Mouse (Mus musculus): ENCODE results near the gene Ccnd3. TPM values are rescaled to one million over a fixed set of nuclear protein-coding genes. Genes with fewer than 3 reads are reported as not detected.

The Ccnd3 gene
- polyA plus RNA-seq, 1 experiment = 164 TPM

DNA sequence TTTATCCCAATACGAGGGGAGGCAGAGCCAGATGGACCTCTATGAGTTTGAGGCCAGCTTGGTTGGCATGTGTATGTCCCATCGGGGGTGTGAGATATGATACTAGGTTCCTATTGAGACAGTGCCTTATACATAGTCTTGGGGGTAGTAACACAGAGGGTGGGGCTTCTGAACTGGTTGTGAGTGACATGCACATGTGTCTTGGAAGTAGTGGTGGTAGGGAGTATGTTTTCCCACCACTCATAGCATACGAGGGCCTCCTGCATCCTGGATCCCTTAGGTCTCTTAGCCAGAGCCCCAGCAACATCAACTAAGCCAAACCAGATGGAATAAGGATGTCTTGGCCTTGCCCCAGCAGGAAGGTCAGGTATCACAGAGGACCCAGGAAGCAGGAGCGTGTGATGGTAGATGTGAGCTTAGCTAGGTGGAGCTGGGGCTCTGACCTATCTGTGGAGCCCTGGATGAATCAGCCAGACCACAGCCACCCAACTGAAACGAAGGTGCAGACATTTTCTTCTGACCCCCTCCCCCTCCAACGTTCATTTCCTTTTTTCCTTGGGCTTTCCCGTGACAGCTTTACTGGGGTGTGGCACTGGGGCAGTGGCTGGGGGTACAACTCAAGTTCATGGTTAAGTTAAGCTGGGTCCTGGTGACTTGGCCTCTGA lies 10.5 kb downstream of the Ccnd3 start:
- no peak for DNase-seq (ENCODE audit: low read depth)

DNA sequence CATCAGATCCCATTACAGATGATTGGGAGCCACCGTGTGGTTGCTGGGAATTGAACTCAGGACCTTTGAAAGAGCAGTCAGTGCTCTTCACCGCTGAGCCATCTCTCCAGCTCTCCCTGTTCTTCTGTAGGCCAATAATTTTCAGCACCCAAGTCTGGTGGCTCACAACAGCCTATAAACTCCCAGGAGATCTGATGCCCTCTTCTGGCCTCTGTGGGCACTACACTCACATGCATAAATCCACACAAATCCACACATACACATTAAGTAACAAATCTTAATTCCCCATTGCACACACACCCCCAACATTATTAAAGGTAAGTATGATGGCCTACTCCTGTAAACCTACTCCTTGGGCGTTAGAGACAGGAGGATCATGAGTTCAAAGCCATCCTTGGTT lies 11.4 kb downstream of the Ccnd3 start:
- DNase-seq (ENCODE audit: low read depth) = no peak

DNA sequence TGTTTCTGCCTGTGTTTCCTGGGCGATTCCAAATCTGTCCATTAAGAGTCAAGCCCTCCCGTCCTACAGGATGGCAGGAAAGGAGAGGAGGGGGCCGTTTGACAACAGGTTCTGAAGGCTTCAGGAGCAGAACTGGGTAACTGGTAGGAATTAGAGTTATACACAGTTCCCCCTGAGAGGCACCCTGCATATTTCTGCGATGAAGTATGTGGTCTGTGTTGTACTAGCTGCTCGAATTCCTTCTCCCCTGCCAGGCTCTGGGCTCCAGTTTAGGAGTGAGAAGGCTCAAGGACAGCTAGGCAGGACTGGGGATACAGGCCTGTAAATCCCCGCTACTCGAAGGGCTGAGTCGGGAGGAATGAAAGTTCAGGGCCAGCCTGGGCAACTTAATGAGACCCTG lies 13.4 kb downstream of the Ccnd3 start:
- DNase-seq (ENCODE audit: low read depth) = no peak

DNA sequence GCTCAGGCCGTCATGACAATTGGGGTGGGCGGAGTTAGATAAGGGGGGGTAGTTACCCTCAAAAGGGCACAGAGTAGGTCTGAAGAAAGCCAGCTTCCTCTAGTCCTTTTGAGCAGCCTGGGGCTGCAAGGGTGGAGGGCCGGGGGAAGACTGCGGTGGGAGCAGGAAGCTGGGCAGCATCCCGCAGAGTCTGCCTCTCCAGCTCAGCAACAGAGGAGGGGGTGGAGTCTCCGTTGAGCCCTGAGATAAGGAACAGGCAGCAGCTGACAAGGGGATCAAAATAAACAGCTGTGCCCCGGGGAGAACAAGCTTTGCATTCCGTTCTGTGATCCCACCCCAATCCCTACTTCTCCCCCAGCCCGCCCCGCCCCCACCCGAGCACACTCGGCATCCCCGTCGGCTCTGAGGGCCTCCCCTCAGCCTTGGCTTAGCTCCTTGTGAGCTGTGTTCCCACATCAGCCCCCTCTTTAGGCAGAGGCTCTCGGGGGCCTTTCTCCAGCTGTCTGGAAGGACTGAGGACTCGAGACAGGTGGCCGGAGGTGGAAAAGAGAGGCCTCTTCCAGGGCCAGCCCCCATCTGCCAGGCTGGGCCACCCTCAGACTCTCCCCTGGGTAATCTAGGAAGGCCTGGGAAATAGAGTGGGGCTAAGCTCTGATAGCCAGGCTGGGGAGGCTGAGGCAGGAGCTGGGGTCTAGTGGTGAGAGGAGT lies 16.9 kb downstream of the Ccnd3 start:
- DNase-seq (ENCODE audit: low read depth) = no peak

DNA sequence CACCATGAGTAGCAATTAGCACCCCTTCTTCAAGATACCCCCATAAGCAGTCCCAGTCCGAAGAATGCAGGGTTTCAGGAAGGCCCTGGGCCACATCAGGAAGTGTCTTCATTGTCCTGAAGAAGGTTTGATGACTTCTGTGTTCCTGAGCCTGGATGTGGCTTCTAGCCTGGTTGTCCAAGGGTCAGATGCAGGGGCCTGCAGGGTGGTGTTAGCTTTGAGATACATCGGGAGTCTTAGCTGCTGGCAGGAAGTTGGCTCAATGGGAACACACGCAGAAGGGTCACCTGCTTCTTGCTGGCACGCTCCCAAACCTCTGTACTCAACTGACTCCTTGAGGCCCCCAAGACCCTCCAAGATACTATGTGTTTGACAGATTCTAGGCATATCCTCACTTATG lies 17.7 kb downstream of the Ccnd3 start:
- no peak for DNase-seq (ENCODE audit: low read depth)

DNA sequence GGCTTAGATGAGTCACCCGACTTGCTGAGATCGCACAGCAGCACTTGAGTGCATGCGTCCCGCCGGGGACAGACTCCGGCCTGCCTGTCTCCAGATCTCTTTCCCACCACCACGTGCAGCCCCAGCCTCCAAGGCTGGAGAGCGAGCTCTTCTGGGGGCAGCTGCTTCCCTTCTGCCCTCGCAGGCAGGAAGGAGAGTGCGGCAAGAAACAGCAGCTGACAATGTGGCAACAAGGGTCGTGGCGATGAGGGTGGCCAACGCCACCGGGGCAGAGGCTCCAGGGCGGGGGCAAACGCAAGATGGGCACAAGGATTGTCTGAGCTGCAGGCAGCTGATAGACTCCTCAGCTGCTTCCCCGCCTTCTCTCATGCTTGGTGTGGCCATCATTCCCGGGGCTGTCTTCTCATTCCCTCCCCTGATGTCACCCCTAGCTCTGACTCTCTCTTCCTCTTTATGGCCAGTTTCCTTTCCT lies 18.4 kb downstream of the Ccnd3 start:
- no peak for DNase-seq (ENCODE audit: low read depth)

DNA sequence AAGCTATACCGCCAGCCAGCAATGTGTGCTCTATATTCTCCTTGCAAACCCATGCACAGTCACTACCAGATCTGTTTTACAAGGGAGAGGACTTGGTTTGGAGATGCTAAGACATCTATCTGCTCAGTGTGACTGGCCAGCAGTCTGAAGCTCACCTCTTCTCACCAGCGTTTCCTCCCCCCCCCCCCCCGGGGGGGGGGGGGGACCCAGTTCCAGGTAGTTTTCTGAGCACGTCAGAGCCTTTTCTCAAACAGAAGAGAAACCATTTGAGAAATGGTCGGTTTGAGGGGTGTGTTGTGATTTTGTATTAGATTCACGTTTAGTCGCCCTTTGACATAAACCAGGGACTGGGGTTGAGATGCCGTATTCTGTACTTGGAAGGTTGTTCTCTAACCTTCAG lies 19.2 kb downstream of the Ccnd3 start:
- DNase-seq (ENCODE audit: low read depth) = no peak

DNA sequence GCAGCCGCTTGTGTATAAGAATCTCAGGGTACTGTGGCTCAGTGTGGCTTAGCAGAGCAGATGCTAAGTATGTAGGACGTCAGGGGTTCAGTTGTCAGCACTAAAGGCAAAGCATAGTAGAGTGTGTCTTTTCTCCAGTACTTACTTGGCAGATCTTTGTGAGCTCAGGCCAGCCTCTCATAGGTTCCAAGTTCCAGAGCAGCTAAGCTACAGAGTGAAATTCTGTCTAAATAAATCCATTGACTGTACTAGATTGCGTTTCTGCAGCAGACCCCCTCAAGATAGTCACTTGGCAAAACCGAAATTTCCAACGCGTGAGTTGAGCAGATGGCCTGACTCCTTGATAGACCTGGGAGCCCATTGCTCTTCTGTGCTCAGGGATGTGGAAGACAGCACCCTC lies 20.1 kb downstream of the Ccnd3 start:
- DNase-seq (ENCODE audit: low read depth) = no peak

DNA sequence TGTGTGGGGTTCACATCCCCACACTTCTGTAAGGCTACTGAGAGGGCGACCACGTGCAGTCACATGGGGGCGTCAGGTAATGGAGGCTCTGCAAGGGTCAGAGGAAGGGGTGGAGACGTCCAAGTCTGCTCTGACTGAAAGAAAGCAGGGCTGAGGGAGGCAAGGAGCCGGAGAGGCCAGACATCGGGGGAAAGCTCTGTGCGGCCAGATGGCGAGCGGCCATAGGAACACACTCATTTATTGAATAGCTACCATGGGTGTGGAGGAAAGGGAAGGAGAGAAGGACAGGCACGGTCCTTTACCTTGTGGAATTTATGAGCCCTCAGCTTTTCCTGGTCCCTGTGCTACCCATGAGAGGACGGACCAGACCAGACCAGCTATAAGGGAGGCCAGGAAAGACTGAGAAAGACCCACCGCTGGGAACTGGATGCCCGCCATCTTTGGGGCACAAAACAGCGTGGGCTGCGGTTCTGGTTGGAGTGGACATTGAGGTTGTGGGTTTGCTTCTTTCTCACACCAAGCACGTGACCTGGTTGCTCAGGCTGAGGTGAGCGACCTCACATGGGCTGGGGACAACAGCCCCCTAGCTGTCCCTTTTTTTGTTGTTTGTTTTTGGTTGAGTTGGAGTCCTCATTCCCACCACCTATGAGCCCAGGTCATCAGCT lies 22.1 kb downstream of the Ccnd3 start:
- DNase-seq (ENCODE audit: low read depth) = no peak

DNA sequence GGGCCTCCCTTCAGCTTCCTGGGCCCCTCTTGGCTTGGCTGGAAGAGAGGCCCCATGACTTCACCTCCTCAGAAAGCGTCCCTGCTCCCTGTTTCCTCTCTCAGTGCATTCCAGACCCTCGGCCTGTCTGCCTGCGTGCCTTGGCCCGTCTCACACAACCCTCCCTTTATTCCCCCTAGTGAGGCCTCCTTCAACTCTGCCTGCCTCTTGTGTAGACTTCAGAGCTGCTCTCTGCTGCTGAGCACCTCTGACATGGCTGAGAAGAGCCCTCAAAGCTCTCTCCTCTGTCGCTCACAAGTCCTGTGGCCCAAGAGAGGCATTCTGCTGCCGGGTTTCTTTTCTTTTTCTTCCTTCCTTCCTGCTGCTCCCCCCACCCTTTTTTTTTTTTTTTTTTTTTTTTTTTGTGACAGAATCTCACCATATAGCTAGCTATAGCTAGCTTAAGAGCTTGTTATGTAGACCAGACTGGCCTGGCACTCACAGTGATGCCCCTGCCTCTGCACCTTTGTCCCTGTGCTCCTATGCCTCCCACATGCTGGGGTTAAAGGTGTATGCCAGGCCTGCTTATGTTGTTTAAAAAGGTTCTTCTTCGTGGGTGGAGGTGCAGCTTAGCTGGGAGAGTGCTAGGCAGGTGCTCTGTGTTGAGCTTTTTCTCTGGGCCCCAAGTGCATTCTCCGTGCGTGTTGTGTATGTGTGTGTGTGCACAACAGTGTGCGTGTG lies 22.9 kb downstream of the Ccnd3 start:
- no peak for DNase-seq (ENCODE audit: low read depth)

DNA sequence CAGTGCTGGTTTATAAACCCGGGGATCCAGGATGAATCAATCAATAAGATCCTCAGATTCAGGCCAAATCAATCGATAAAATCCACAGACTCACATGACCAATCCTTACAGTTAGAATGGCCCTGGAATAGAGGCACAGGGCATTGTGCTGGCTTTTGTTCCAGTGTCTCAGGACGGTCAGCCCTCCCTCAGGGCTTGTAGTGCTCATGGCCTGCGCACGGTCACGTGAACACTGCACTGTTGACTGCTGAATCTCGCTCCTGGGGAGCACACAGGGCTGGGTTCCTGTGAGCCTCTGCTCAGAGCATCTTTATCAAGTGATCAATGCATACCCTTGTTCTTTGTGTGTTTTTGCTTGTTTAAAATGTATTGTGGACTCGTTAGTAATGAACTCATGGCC lies 24.1 kb downstream of the Ccnd3 start:
- no peak for DNase-seq (ENCODE audit: low read depth)

DNA sequence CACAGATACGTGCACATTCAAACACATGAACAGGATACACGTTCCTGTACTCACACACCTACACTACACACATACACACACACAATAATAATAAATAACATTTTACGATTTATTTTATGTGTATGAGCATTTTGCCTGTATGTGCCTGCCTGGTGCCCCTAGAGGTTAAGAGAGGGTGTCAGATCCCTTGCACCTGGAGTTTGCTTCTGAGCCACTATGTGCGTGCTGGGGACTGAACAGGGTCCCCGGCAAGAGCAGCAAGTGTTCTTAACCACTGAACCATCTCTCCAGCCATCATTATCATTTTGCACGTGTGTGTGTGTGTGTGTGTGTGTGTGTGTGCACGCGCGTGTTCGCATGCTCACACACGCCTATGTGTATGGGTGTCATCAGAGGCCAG lies 24.7 kb downstream of the Ccnd3 start:
- DNase-seq (ENCODE audit: low read depth) = no peak

DNA sequence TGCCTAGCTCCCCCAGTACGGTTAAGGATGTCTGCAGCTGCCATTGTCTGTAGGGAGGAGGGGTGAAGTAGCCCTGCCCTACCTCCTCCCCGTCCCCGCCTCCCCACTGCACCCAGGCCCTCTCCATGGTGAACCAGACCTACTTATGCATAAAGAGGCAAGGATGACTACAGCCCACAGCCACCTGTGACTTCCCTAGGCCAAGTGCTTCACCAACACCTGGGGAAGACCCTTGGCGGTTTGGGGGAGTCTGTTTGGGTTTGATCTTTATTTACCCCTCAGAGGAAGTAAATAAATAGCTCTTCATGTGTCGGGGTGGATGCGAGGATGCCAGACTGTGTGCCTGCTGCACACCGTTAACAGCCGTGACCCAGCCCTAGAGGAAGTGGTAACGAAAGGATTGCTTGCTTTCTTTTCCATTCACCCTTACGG lies 26.6 kb downstream of the Ccnd3 start:
- DNase-seq (ENCODE audit: low read depth) = no peak

DNA sequence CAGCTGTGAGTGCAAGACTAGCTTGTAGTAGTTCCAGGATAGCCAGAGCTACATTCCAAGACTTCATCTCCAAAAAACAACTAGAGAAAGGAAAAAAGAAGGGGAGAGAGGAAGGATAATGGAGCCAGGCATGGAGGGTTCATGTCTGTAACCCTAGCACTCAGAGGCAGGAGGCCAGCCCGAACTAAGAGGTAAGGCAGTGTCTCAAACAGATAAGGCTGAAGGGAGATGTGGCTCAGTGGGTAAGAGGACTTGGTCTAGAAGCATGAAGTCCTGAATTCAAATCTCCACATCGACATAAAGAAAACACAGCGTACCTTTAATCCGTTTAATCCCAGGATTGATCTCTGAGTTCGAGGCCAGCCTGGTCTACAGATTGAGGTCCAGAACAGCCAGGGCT lies 27.5 kb downstream of the Ccnd3 start:
- DNase-seq (ENCODE audit: low read depth) = no peak

DNA sequence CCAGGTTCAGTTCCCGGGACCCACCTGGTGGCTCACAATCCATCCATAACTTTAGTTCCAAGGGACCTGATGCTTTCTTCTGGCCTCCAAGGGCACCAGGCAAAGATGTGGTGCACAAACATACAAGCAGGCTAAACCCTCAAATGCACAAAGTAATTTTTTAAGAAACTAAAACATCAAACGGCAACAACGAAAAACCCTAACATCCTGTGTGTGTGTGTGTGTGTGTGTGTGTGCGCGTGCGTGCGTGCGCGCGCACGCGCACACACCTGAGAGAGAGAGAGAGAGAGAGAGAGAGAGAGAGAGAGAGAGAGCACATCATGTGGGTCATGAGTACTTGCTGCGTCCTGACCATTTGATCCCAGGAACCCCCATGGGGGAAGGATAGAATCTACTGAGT lies 28.8 kb downstream of the Ccnd3 start:
- no peak for DNase-seq (ENCODE audit: low read depth)

DNA sequence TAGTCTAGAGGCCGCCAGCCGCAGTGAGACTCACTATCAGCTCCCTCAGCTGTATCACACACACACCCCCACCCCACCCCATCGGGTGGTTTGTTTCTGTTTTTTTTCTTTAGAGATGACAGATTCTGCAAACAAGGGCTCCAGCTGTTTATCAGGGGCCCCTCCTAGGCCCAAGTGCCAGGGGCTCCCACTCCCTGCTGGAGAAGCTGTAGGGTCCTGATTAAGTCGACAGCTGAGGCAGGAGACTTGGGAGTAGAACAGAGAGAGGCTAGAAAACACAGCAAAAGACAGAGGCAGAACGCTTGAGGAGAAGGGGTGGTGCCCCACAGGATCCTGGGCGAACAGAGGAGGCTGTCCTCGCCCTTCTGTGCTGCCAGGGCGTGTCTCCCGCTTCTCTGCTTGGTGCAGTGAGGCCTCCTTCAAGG lies 31.0 kb downstream of the Ccnd3 start:
- no peak for DNase-seq (ENCODE audit: low read depth)

DNA sequence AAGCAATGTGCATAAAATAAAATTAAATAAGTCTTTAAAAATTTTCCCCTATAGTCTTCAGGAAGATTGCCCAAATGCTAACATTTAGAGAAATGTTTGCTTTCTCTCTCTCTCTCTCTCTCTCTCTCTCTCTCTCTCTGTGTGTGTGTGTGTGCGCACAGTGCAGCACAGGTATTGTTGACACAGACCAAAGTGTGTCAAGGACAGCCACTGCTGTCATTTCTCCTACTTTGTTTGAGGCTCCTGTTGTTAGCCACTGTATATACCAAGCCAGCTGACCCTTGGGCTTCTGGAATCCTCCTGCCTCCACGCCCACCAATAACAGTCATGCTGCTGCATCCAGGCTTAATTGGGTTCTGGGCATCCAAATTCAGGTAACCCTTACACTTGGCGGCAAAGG lies 33.2 kb downstream of the Ccnd3 start:
- no peak for DNase-seq (ENCODE audit: low read depth)

DNA sequence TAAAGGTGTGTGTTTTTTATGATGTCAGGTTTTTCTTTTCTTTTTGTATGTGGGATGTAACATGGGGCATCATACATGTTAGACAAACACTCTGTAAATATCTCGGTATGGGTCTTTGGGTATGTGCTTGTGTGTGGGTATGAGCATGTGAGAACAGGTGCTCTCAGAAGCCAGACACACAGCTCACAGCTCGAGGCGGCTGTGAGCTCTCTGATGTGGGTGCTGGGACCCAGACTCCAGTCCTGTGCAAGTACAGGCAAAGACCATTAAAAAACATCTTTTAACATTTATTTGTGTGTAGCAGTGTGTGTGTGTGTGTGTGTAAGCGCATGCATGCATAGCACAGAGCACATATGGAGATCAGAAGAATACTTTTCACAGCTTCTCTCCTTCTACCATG lies 34.3 kb downstream of the Ccnd3 start:
- DNase-seq (ENCODE audit: low read depth) = no peak

DNA sequence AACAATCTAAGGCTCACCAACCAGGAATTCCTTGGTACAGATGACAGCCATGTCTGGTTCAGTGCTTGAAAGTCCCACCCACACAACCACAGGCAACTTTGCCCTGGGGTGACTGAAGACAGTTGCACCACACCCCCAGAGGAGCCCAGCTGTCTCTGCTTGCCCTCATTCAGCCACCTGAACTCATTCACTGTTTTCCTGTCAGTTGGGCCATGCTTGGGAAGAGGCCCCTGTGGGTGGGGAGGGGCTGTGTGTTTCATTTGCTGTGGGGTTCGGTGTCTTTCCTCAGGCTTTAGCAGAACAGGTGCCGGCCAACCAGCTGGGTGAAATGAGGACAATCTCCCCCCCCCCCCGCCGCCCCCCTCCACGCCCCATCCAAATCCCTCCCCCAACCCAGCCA lies 37.2 kb downstream of the Ccnd3 start:
- peak; percentile 30 for DNase-seq (ENCODE audit: low read depth)

DNA sequence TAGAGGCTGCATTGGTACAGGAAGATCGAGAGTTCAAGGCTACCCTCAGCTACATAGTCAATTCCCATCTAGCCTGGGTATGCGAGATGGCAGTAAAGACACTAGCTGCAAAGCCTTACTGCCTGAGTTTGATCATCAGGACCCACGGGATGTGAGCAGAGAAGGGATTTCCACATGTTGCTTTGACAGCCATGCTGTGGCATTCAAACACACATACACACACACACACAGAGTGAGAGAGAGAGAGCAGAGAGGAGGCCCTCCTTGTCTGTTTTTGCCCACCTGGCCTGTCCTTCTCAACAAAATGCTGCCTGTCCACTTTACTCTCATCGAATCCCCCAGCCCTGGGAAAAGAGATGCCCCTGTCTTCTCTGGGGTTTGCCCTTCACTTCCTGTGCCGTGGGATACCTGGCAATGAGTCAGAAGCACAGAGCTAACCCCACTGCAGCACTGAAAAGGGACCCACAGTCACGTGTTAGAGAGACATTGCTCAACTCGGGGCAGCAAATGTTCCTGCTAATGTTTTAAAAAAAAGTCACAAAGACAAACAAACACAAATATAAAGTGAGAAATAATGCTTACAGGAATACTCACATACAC lies 38.3 kb downstream of the Ccnd3 start:
- DNase-seq (ENCODE audit: low read depth) = no peak

DNA sequence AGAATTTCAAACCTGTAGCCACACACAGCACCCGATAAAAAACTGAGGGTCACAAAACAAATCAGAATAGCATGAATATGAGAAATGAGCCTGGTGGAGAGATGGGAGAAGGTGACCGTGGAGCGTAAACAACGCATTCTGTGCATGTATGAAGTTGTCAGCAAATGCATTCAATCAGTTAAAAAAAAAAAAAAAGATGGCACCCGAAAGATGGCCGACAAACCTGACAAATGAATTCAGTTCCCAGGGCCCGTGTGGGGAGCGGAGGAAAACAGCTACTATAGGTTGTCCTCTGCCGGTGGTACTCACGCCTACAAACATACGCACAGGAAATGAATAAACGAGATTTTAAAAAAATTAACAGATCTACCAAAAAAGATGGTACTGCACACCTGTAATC lies 40.3 kb downstream of the Ccnd3 start:
- DNase-seq (ENCODE audit: low read depth) = no peak

DNA sequence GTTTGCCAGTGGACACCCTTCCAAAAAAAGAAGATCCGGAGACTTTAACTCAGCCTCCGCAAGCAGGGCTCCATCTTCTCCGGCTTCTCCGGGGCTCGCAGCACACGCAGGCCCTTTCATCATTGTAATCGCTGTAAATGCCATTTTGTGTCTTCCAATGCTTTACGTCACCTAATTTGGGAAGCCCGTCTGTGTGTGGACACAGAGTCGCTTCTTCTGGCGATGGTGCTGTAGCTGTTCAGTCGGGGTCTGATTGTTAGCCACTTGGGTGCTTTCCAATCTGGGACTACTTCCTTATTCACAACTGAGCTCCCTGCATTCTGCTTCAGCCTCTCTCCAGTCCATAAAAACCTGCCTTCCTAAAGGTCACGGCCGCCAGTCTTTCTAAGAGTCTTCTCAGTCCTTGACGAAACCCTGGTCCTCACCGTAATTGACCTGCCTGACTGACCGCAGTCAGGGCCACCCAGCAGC lies 41.0 kb downstream of the Ccnd3 start:
- DNase-seq (ENCODE audit: low read depth) = no peak
